Mouse (Mus musculus) thymus, adult 2 months (tissue): ENCODE measurements around the gene Map2.

Experiments used
- CTCF ChIP-seq: fragments of 200-500 bp; IDR thresholded peaks from 2 replicates; pipeline ENCODE4 v1.5.1; 2012; ENCODE audit warnings: mild to moderate bottlenecking, control low read depth, low read length, moderate library complexity, borderline replicate concordance; ENCODE audit not compliant: control insufficient read depth, poor library complexity, insufficient read depth; ENCODE audit errors: extremely low read depth
- POLR2A ChIP-seq: fragments of 200-500 bp; IDR thresholded peaks from 2 replicates; pipeline ENCODE4 v1.6.1; 2012; ENCODE audit warnings: mild to moderate bottlenecking, low read length, control low read depth, moderate library complexity; ENCODE audit not compliant: control insufficient read depth, poor library complexity, insufficient read depth; ENCODE audit errors: extremely low read depth

- TF ChIP-seq CTCF (no peak), POLR2A (no peak)
Measured at GRCm38 (mm10) chr1:66321631-66322142, 146.6 kb downstream of the Map2 start.
